Mouse (Mus musculus) gonadal fat pad, adult 2 months (tissue): ENCODE results near the gene D430042O09Rik. TPM values are rescaled to one million over a fixed set of nuclear protein-coding genes. Genes with fewer than 3 reads are reported as not detected.

Source experiments
- DNase-seq: peaks from one replicate; pipeline ENCODE4 v3.0.0-alpha.2; 2012; ENCODE audit warnings: low read depth
- polyA plus RNA-seq: library from polyadenylated mRNA; depleted of rRNA; stranded (reverse); fragments of >200 nt; gene quantifications from 2 replicates; pipeline ENCODE4 v1.2.3, GENCODE M21; 2012

D430042O09Rik gene
- polyA plus RNA-seq, 1 experiment: 14.9 TPM

GRCm38 (mm10) chr7:125808210-125808609 is 100.5 kb downstream of the D430042O09Rik start:
- DNase-seq: no peak

GRCm38 (mm10) chr7:125812721-125813120 is 105.0 kb downstream of the D430042O09Rik start:
- no peak for DNase-seq

GRCm38 (mm10) chr7:125815733-125816132 is 108.0 kb downstream of the D430042O09Rik start:
- no peak for DNase-seq

- peak; percentile 50 for DNase-seq
Measured at GRCm38 (mm10) chr7:125818301-125818712, 110.6 kb downstream of the D430042O09Rik start.

- no peak for DNase-seq
Measured at GRCm38 (mm10) chr7:125820233-125820632, 112.5 kb downstream of the D430042O09Rik start.

GRCm38 (mm10) chr7:125826425-125826824 is 118.7 kb downstream of the D430042O09Rik start:
- DNase-seq: no peak

GRCm38 (mm10) chr7:125826887-125827286 is 119.2 kb downstream of the D430042O09Rik start:
- no peak for DNase-seq

- no peak for DNase-seq
Measured at GRCm38 (mm10) chr7:125827420-125827819, 119.7 kb downstream of the D430042O09Rik start.

- DNase-seq: no peak
Measured at GRCm38 (mm10) chr7:125828561-125828960, 120.9 kb downstream of the D430042O09Rik start.

- no peak for DNase-seq
Measured at GRCm38 (mm10) chr7:125829121-125829666, 121.5 kb downstream of the D430042O09Rik start.

- no peak for DNase-seq
Measured at GRCm38 (mm10) chr7:125832767-125833166, 125.1 kb downstream of the D430042O09Rik start.

- DNase-seq: no peak
Measured at GRCm38 (mm10) chr7:125833471-125833870, 125.8 kb downstream of the D430042O09Rik start.

- no peak for DNase-seq
Measured at GRCm38 (mm10) chr7:125838078-125838742, 130.5 kb downstream of the D430042O09Rik start.

- DNase-seq: no peak
Measured at GRCm38 (mm10) chr7:125845611-125846010, 137.9 kb downstream of the D430042O09Rik start.

GRCm38 (mm10) chr7:125846866-125847527 is 139.3 kb downstream of the D430042O09Rik start:
- no peak for DNase-seq

- DNase-seq: no peak
Measured at GRCm38 (mm10) chr7:125847528-125847866, 139.8 kb downstream of the D430042O09Rik start.

GRCm38 (mm10) chr7:125859564-125859963 is 151.9 kb downstream of the D430042O09Rik start:
- no peak for DNase-seq

- DNase-seq: no peak
Measured at GRCm38 (mm10) chr7:125860421-125860820, 152.7 kb downstream of the D430042O09Rik start.

GRCm38 (mm10) chr7:125864026-125864425 is 156.3 kb downstream of the D430042O09Rik start:
- DNase-seq: no peak

GRCm38 (mm10) chr7:125865234-125865633 is 157.5 kb downstream of the D430042O09Rik start:
- DNase-seq: no peak

- DNase-seq: no peak
Measured at GRCm38 (mm10) chr7:125868570-125868969, 160.9 kb downstream of the D430042O09Rik start.

GRCm38 (mm10) chr7:125871404-125872201 is 163.9 kb downstream of the D430042O09Rik start:
- DNase-seq: no peak
